Mouse (Mus musculus) cerebellum, adult 11-12 months (tissue): ENCODE results near the gene Naaladl2.

ENCODE experiments used
- DNase-seq: peaks from one replicate; pipeline ENCODE4 v3.0.0; 2022

Gene Naaladl2

DNA sequence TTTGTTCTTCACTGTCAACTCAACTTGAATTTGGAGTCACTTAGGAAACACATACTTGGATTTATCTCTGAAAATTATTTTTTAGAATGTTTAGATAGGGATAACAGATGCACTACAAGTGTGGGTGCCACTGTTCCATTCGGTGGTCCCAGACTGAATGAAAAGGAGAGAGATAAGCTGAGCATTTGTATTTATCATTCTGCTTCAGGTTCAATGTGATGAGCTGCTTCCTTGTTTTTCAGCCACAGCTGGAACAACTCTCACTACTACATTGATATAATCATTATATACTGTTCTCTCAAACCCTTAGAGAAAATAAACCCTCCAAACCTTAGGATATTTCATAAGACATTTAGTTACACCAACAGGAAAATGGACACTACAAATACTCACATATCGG, 918.6 kb downstream of the Naaladl2 start:
- DNase-seq = no peak

DNA sequence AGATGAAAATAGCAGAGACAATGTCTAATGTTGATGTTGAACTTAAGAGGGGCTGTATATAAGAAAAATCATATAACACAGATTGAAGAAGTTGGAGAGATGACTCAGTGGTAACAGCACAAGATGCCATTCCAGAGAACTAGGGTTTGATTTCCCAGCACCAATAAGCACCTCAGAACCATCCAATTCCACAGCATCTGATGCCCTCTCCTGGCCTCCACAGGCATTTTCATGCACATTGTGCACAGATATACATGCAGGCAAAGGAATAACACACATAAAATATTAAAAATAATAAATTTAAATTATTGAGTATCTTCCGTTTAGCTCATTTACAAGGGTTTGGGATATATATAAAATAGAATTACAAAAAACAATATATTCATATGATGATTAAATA, 926.6 kb downstream of the Naaladl2 start:
- DNase-seq = no peak

DNA sequence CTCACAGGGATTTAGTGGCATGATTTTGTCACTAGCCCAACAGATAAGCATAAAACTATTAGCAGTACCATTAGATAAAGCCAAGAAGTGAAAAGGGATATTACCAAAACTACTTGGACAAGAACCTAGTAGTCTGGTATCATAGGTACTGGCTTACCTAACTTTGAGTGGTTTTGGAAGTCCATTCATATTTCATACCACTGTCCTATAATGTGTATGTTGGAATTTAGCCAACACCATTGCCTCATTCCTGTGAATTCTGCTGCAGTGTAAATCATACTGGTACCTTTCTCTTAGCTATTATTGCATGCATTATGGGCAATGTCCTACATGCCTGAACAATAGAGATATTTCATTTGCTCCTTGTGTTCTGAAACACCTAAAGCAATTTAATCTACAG, 977.5 kb downstream of the Naaladl2 start:
- DNase-seq = no peak

DNA sequence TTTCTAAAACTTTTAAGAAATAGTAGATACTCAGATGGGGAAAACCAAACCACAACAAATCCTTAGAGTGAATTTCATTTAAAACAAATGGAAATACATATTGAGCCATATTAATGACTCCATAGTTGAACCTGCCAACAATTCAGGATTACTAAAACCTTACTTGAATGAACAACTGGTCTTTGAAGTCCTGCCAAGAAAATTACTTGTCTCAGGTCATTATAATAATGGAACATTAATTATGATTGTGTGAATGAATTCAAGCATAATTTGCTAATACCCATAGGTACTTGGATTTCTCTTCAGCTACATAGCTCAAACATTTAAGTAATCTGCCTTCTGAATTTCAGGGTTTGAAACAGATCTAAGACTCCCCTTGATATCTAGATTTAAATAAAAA, 980.1 kb downstream of the Naaladl2 start:
- no peak for DNase-seq

DNA sequence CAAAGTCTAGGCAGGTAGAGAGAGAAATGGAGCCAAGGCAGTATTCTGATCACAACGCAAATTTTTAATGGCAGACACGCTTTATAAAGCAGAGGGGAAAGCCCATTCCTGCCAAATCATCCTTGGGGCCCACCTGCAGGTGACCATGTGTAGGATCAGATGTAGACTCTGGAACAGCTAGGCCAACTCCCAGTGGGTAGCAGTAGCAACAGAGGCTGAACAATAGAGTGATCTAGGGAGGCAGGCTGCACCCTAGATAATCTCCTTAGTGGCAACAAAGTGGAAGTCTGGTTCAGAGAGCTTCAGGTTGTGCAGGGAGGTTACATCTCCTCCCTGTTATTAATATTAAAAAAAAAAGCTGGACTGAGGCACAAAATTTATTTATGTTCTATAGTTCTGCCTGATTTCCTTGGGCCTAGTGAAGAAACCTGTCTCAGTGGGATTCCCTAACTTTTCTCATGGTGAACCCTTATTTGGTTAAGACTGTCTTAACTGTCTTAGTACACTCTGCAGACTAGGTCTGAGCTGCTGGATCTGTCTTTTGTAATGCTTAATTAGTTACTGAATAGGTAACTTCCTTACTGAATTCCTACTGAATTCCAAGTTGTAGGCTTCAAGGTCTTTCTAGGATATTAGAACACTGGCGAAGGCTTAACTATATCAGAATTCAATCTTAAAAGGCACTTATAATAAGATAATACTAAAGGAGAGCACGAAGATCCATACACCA, 992.8 kb downstream of the Naaladl2 start:
- peak; percentile 4 for DNase-seq

DNA sequence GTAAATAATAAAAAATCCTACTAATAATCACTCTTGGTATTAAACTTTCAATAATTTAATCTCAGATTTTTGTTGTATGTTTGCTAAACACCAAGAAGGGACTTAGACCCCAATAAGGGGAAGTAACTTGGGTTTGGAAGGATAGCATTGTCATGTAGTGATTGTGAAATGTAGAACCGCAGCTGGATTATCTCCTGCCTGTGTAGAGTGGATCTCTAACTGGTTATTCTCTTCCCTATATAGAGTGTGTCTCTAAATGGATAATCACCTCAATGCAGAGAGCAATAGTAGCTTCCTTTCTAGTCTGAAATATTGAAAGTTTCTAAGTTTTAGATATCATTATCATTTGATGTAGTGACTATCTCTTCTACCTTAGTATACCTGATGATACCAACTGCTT, 1001.3 kb downstream of the Naaladl2 start:
- no peak for DNase-seq

DNA sequence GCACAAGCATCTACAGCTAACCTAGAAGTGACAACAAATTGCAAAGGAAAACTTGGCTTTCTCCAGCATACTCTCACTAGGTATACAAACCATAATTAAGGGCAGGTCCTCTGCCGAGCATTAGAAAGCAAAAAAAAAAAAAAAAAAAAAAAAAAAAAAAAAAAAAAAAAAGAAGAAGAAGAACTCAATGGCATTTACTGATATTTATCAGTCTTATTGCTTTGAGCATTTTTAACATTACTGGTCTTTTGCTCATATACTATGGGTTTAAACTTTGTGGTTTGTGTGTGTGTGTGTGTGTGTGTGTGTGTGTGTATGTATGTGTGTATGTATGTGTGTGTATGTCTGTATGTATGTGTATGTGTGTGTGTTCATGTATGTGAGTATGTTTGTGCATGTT, 1006.1 kb downstream of the Naaladl2 start:
- no peak for DNase-seq

DNA sequence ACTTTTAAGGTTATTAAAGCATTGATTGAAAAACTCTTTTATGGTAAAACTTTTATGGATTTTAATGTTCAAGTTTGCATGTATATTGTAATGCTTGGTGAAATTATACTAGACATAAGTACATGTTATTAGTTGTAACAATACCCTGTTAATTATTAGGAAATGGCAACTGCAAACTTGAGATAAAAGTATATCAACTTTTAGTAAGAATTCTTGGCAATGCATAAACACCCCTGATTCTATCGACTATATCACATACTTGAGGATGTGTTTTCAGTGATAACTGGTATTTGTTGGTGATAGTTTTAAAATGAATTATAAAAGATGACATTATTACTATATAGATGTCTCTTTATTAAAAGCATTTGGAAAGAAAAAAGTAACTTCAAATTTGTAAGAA, 1017.9 kb downstream of the Naaladl2 start:
- no peak for DNase-seq

DNA sequence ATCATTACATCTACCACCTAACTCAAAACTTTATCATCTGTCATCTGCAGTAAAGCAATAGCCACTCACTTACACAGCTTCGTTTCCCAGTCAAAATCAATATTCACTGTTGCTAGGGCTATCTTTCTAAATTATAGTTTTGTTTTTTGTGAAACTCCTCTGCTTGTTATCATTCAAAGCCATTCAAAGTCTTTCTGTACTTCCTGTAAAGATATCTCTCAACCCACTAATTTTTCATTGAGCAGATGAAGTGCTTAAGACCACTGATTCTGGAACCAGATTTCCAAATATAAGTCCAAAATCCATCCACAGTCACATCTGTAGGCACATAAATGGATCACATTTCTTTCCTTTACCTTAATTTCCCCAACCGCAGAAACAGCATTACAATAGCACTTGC, 1020.0 kb downstream of the Naaladl2 start:
- DNase-seq = no peak

DNA sequence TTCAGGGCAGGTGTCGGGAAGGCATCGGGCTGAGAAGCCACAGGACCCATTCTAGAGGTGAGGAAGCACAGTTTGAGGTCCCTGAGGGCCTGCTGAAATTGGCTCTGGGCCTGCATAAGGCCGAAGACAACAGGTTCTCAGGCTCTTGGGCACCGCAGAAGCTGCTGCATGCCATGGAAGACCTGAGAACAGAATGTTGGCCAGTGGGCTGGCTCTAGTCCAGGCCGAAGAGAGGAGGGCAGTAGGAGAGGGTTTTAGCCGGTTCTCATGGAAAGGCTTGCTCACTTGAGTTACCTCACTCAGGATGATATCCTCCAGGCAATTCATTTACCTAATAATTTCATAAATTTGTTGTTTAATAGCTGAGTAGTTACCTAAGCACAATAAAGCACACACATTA, 1025.9 kb downstream of the Naaladl2 start:
- DNase-seq = peak; percentile 43

DNA sequence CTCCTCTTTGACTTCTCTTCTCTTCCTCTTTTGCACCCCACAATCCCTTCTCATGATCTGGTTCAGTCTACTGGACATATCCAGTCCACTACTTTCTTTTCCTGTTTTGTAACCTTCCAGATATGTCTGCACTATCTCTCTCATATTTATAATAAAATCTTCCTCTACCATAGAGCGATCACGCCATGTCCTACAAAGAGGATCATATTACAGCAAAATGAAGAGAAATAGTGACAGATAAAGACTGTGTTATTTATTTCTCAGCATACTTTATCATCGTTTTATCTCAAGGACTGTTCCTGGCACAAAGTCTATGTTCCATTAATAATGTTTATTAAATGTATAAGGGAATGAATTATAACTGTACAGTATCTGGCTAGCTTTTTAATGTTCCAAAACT, 1029.2 kb downstream of the Naaladl2 start:
- no peak for DNase-seq

DNA sequence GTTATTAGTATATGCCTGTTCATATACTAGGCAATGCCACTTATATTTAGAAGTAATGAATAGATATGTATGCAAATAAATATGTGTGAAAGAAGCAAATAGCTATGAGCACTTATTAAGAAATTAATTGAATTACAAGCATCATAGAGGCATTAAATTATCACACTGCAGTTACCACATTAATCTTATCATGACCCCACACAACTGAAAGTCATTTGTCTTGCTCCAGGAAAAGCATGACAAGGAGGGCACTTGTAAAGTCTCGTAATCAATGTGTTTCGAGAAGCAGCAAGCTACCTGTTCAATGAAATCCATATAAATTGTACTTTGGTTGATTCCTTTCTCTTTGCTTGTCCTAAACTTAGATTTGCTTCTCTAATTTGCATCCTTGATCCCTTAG, 1030.7 kb downstream of the Naaladl2 start:
- DNase-seq = no peak

DNA sequence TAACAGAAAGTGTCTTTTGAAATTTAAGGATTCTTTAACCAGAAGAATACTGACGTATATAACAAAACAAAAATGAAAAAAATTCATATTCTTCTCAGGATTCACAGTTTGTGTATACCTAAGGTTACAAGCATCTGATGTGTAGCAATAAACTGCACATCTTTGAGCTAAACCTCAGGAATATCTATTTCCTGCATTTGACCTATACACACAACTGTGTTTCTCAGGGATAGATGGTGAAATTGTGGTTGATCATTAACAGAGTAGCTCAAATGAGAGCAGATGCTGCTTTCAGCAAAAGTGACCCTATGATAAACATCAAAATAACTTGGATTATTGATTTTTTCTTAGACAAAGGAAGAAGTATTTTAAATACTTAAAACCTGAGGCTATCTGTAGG, 1037.7 kb downstream of the Naaladl2 start:
- no peak for DNase-seq

DNA sequence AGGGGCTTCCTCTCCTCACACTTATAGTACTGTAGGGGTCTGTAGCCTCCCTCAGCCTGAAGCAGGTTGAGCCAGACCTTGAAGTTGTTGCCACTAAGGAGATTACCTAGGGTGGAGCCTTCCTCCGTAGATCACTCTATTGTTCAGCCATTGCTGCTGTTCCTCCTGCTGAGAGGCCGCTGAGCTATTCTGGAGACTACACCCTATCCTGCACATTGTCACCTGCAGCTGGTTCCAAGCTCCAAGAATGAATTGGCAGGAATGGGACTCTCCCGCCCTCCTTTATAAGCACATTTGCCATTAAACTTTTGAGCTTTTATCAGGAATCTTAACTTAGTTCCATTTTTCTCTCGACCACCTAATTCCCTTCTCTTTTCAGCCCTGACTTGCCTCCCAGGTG, 1064.3 kb downstream of the Naaladl2 start:
- DNase-seq = no peak

DNA sequence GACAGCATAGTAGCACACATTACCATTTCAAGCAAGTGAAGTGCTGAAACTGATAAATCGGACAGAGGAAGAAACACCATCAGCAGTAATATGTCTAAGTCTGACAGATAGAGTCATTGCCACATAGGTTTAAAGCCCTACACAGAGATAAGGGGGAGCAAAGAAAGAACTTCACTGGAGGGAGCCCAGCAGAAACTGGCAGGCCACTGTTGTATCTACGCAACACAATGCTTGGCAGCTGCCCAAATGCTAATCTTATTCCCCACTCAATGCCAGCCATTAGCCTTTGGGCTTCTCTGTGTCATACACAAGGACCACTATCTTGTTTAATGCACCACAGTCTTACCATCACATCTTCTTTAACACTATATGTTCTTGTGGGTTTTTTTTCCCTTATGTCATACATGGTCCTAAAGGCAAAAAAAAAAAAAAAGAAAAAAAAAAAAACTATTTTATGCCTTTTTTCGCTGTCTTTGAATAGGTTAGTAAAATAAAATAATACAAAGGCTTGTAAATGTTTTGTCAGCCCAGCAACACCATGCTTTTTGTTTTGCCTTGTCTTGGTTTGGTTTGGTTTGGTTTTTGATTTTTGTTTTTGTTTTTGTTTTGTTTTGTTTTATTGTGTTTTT, 1072.8 kb downstream of the Naaladl2 start:
- no peak for DNase-seq

DNA sequence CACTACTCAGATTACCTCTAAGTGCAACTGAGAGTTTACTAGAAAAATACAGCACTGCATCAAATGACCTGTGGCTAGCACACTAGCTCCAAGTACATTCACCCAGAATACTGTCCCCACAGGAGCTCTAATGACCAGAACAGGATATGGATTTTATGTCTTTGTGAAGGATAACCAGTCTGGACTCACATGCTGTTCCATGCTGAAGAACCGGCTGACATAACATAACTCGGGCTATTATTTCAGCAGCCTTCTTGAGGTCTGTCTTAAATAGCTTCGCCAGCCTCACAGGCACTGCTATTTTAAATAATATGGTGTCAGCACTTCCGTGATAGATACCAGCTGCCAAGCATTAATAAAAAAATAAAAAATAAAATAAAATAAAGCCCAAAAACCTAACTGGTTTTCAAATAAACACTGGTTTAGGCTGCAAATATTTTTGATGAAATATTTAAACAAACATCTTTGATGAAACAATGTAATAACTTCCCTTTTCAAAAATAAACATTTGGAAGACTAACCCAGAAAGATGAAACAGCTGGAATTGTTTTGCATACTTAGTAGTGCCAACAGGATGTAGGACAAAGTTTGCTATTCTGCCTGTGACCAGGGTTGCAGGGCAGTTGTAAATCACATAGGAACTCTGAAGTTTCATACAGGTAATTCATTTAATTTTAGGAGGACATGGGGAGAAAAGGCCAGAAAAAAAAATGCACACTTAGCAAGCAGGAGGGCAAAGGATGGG, 1073.5 kb downstream of the Naaladl2 start:
- DNase-seq = no peak

DNA sequence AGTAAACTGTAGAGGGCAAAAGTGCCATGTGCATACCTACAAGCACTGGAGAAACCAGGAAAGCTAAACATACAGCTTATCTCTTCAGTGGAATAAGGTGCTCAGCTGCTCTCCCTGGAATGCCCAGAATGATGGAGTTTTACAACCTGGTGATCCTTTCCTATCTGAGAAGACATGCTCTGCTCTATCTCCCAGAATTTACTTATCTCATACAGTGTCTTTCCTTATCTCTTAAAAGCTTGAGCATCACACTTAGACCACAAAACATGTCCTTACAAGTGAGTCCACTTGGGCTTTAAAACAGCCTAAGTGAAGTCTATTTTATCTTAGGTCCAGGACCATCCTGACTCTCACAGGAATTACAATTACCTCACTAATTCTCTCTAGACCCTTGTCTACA, 1095.8 kb downstream of the Naaladl2 start:
- no peak for DNase-seq

DNA sequence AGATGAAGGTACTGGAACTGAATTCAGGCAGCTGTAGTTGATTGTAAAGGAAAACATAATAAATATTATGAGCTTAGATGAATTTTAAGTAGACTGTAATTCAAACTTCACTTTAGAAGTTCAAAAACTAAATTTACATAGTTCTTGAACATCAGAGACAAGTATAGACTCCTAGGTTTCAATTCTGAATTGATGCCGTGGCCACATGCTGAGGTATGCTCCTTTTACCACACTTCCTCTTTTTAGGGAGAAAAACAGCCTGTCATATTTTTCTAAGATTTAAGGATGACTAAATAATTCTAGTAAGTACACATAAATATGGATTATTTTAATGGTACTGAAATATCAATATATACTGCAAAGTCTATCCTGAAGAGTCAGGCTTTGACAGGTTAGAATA, 1142.3 kb downstream of the Naaladl2 start:
- DNase-seq = no peak

DNA sequence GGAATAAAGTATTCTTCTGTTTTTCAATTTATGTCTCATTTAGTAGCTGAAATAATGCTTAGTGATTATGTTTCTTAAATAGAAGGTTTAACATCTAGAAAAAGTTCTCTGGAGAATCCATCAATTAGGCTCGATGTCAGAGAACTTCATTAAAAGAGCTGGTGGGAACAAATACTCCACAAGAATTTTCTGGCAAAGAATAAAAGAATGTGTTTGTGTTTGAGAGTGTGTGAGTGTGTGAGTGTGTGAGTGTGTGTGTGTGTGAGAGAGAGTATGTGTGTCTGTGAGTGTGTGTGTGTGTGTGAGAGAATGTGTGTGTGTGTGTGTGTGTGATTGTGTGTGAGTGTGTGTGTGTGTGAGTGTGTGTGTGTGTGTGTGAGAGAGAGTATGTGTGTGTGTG, 1170.3 kb downstream of the Naaladl2 start:
- no peak for DNase-seq

DNA sequence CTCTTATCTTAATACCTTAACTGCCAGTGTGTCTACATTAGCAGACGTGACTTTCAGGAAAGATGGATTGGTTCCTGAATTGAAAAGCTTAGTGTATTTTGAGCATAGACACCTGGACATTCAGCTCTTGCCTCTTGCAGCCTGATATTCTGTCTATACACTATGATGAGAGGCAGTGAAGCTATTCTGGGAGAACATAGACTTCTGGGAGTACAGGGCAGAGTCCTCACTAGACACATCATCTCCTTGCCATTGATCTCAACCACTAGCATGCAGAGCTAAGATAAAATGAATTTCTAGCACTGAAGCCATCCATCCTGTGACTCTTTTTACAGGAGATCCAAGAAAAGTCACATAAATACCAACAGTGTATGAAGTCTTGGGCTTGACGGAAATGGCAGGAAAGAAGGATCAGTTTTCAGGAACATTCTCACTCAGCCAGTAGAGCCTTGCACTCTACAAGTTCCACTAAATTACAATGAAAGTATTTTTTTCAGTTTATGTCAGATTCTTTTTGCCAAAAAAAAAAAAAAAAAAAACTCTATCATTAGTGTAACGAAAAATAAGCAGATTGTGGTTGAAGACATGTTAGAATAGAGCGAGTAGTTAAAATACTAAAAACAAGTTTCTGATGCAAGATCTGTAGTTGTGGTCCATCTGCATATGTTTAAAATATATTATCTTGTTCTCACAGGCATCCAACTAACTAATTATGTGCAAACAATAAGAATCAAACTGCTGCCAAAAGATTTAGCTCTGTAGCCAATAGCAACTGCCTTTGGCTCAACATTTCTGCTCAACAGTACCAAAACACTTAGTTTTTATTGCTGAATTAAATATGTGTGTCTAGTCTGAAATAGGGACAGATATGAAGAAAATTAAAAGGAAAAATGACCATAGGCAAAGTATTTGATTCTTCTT, 1171.1 kb downstream of the Naaladl2 start:
- DNase-seq = no peak

DNA sequence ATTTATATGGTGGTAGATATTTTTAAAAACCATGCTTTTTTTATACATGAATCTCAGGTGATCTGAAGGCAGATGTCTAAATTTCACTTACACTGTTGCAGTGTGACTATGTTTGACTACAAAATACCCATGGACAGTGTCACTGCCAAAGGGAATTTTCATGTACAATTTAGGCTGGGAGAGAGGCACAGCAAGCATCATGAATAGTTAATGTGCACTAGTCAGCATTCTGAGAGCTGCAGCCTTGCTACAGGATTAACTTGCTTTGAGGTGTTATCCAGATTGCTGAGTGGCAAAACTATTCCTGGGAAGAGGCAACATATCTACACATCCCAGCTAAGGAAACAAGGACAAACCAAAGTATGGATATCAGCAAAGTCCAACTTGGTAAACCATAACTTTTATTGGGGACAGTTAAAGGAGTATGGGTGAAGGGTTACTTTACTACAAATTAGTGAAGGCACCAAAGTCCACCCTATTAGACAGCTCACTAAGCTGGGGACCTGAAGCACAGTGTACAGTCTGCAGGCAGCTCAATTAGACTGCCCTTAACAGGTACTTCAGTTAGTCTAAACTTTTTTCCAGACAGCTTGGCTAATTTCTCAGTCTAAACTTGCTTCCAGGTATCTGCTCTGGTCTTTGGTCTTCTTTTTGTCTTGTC, 1181.0 kb downstream of the Naaladl2 start:
- no peak for DNase-seq

DNA sequence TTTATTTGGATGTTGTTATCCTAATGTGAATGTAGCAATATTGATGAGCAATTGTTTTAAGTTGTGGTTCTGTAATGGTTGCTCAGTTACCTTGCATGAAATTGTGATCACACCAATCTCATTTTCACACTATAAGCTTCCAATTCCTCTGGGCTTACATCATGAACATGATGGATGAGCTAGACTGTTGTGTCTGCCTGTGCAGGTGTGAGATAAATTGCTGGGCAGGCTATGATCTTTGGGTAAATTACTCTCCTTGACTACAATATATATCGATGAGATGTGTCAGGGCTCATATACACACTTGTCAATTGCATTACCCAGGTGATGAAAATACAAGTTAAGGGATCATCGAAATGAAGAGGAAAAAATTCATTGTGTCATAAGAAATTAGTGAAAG, 1197.9 kb downstream of the Naaladl2 start:
- DNase-seq = no peak

DNA sequence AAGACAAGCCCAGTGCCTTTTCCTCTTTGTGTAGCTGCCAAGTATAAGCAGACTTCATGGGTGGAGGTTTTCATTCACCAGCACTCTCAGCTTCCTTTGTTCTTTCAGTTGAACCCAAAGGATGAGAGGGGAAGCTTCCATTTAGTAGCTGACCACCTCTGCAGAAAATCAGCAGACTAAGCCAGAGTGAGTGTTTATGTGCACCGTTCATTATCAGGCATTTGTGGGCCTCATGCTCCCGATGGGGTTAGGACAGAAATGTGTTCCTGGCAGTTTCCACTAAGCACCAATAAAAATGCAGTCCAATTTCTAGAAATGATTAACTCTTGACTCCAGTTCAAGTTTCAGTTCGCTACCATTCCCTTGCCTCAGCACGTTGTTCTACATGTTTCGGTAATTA, 1206.8 kb downstream of the Naaladl2 start:
- DNase-seq = no peak
